Mouse (Mus musculus): ENCODE measurements around the gene Lcor.

The Lcor gene

GRCm38 (mm10) chr19:41476530-41477249, 5.7 kb upstream of the Lcor start:
- DNase-seq (ENCODE audit: low spot score) = no peak

GRCm38 (mm10) chr19:41481030-41481886, 1.2 kb upstream of the Lcor start:
- peak; percentile 21 for DNase-seq (ENCODE audit: low spot score)

GRCm38 (mm10) chr19:41481887-41482189, 599 bp upstream of the Lcor start:
- DNase-seq (ENCODE audit: low spot score) = no peak

GRCm38 (mm10) chr19:41482909-41483444, 540 bp downstream of the Lcor start:
- DNase-seq (ENCODE audit: low spot score) = peak; percentile 39

- peak; percentile 21 for DNase-seq (ENCODE audit: low spot score)
Observed at GRCm38 (mm10) chr19:41483445-41484040, 1.1 kb downstream of the Lcor start.

GRCm38 (mm10) chr19:41484361-41484760, 1.9 kb downstream of the Lcor start:
- DNase-seq (ENCODE audit: low spot score) = no peak

GRCm38 (mm10) chr19:41495382-41496032, 13.1 kb downstream of the Lcor start:
- no peak for DNase-seq (ENCODE audit: low spot score)

- no peak for DNase-seq (ENCODE audit: low spot score)
Observed at GRCm38 (mm10) chr19:41496058-41496457, 13.6 kb downstream of the Lcor start.

- DNase-seq (ENCODE audit: low spot score) = no peak
Observed at GRCm38 (mm10) chr19:41507872-41508271, 25.4 kb downstream of the Lcor start.

- DNase-seq (ENCODE audit: low spot score) = no peak
Observed at GRCm38 (mm10) chr19:41514836-41515235, 32.4 kb downstream of the Lcor start.

GRCm38 (mm10) chr19:41515549-41515948, 33.1 kb downstream of the Lcor start:
- DNase-seq (ENCODE audit: low spot score) = no peak

- no peak for DNase-seq (ENCODE audit: low spot score)
Observed at GRCm38 (mm10) chr19:41517006-41517405, 34.6 kb downstream of the Lcor start.

- DNase-seq (ENCODE audit: low spot score) = no peak
Observed at GRCm38 (mm10) chr19:41519121-41519520, 36.7 kb downstream of the Lcor start.

- no peak for DNase-seq (ENCODE audit: low spot score)
Observed at GRCm38 (mm10) chr19:41522246-41522645, 39.8 kb downstream of the Lcor start.

- no peak for DNase-seq (ENCODE audit: low spot score)
Observed at GRCm38 (mm10) chr19:41523798-41524563, 41.5 kb downstream of the Lcor start.

GRCm38 (mm10) chr19:41529169-41529568, 46.7 kb downstream of the Lcor start:
- DNase-seq (ENCODE audit: low spot score) = no peak

- DNase-seq (ENCODE audit: low spot score) = no peak
Observed at GRCm38 (mm10) chr19:41534021-41534420, 51.6 kb downstream of the Lcor start.

- DNase-seq (ENCODE audit: low spot score) = no peak
Observed at GRCm38 (mm10) chr19:41556981-41557380, 74.5 kb downstream of the Lcor start.

- DNase-seq (ENCODE audit: low spot score) = no peak
Observed at GRCm38 (mm10) chr19:41557491-41557890, 75.1 kb downstream of the Lcor start.

GRCm38 (mm10) chr19:41558891-41559486, 76.6 kb downstream of the Lcor start:
- DNase-seq (ENCODE audit: low spot score) = no peak

- no peak for DNase-seq (ENCODE audit: low spot score)
Observed at GRCm38 (mm10) chr19:41560856-41561255, 78.4 kb downstream of the Lcor start.
